Mouse (Mus musculus): ENCODE measurements at regions not wholly inside any gene's neighbourhood (a gene's known extent, or its start where the extent isn't known, plus 50 kb on each side); places are given as distances from the start of the nearest gene placed in this dataset.

DNA sequence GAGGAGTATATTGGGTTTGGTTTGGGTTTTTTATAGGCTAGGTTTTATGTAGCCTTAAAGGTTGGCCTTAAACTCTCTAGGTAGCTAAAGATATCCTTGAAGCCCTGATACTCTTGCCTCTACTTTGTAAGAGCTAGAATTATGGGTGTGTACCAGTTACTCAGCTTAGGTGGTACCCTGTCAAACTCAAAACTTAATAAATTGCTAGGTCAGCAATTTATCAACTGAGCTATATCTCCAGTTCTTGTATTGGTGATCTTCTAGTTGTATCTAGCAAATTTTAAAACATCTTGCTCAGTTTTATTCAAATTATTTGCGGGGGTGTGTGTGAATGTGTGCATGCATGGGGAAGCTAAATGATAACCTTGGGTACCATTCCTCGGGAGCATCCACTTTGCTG is 225.4 kb upstream of the Rnf32 start:
- no peak for DNase-seq (ENCODE audit: extremely low read depth)
- no peak overlapping the region for H3K4me3 ChIP-seq (replicated peaks in 1 of 3; ENCODE audit: low read depth in 2 of 3, low read length in 2 of 3, poor library complexity in 1 of 3)
- no peak overlapping the region for H3K9ac ChIP-seq (ENCODE audit: insufficient read depth, low read depth)
- dilution Hi-C loops (cut with MboI; ENCODE audit: extremely low pct_ligation_motif_present, extremely low pct_unique_long_range_greater_than_20kb, low sequenced_read_pairs) (no loop called here), in situ Hi-C loops (cut with MboI; ENCODE audit: low pct_ligation_motif_present, low pct_unique_long_range_greater_than_20kb, low sequenced_read_pairs) (no loop called here)
- H3K27me3 ChIP-seq (replicated peaks) = no peaks in the 10 kb centered on the region
- H3K4me2 ChIP-seq (ENCODE audit: insufficient read depth, low read depth, poor library complexity, severe bottlenecking) = no peak overlapping the region
- no peak overlapping the region for H3K27ac ChIP-seq (ENCODE audit: insufficient read depth, low read depth)
- TF ChIP-seq MAFK (IDR thresholded peaks at IDR 0.05; ENCODE audit: insufficient replicate concordance, low read length) = peak; percentile 91
- no peak for TF ChIP-seq KAT2A (IDR thresholded peaks at IDR 0.05; ENCODE audit: insufficient replicate concordance, low read length)
- no peaks in the 10 kb centered on the region for H3K79me2 ChIP-seq (replicated peaks; ENCODE audit: control insufficient read depth, extremely low read depth, insufficient read depth, poor library complexity, severe bottlenecking)
- H3K9me3 ChIP-seq (replicated peaks; ENCODE audit: low read length) = no peaks in the 10 kb centered on the region
- no peaks in the 10 kb centered on the region for H3K36me3 ChIP-seq (replicated peaks in 1 of 2; ENCODE audit: control insufficient read depth in 1 of 2, insufficient read depth in 1 of 2, low read length in 1 of 2)
- H3K4me1 ChIP-seq (ENCODE audit: control insufficient read depth in 1 of 2, insufficient read depth in 2 of 2) = no peaks in the 10 kb centered on the region

DNA sequence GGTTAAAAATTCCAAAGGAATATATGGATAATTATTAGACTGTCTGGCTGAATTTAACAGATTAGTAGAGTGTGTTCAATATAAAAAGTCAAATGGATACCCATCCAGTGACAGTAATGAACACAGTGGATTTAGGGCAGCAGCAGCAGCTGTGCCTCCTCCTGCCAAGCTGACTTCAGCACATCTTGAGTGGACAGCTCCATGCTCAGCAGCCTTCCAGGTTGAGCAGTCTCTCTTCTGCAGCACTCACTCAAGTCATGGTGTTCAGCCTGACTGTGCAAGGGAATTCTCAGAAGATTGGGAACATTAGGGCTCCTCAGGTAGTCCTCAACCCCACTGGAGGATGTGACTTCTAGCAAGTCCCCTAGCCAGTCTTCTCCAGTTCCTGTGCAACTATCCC is 240.8 kb upstream of the Rnf32 start:
- H3K4me2 ChIP-seq (ENCODE audit: insufficient read depth, low read depth, poor library complexity, severe bottlenecking) = no peak overlapping the region
- no peak for TF ChIP-seq E2F4 (IDR thresholded peaks at IDR 0.05; ENCODE audit: insufficient replicate concordance, low read depth, low read length)
- no peaks in the 10 kb centered on the region for H3K9me3 ChIP-seq (replicated peaks; ENCODE audit: low read length)
- H3K4me1 ChIP-seq (ENCODE audit: control insufficient read depth in 1 of 2, insufficient read depth in 2 of 2) = no peaks in the 10 kb centered on the region
- H3K9ac ChIP-seq (ENCODE audit: insufficient read depth, low read depth) = no peak overlapping the region
- DNase-seq (ENCODE audit: extremely low read depth) = peak; percentile 12
- no peak overlapping the region for H3K4me3 ChIP-seq (replicated peaks in 1 of 3; ENCODE audit: low read depth in 2 of 3, low read length in 2 of 3, poor library complexity in 1 of 3)
- dilution Hi-C loops (cut with MboI; ENCODE audit: extremely low pct_ligation_motif_present, extremely low pct_unique_long_range_greater_than_20kb, low sequenced_read_pairs) = no loop called here
- peaks cover 6% of the 10 kb centered on the region for H3K27me3 ChIP-seq (replicated peaks)
- no peaks in the 10 kb centered on the region for H3K36me3 ChIP-seq (replicated peaks in 1 of 2; ENCODE audit: control insufficient read depth in 1 of 2, insufficient read depth in 1 of 2, low read length in 1 of 2)
- H3K27ac ChIP-seq (ENCODE audit: insufficient read depth, low read depth) = no peak overlapping the region
- in situ Hi-C loops (cut with MboI; ENCODE audit: low pct_ligation_motif_present, low pct_unique_long_range_greater_than_20kb, low sequenced_read_pairs) = no loop called here
- no peaks in the 10 kb centered on the region for H3K79me2 ChIP-seq (replicated peaks; ENCODE audit: control insufficient read depth, extremely low read depth, insufficient read depth, poor library complexity, severe bottlenecking)

- H3K27me3 ChIP-seq (replicated peaks) = peaks cover 5% of the 10 kb centered on the region
- no peak overlapping the region for H3K9ac ChIP-seq (ENCODE audit: insufficient read depth, low read depth)
- H3K27ac ChIP-seq (ENCODE audit: insufficient read depth, low read depth) = no peak overlapping the region
- no peak for TF ChIP-seq POLR2AphosphoS2 (IDR thresholded peaks at IDR 0.05; ENCODE audit: low read depth, low read length)
- no peak for TF ChIP-seq JUN (IDR thresholded peaks at IDR 0.05; ENCODE audit: insufficient read depth, low read depth, low read length)
- TF ChIP-seq CHD2 (IDR thresholded peaks at IDR 0.05; ENCODE audit: low read length) = no peak
- TF ChIP-seq USF1 (IDR thresholded peaks at IDR 0.05; ENCODE audit: low read depth, low read length) = no peak
- TF ChIP-seq KAT2A (IDR thresholded peaks at IDR 0.05; ENCODE audit: insufficient replicate concordance, low read length) = no peak
- TF ChIP-seq IRF4 (IDR thresholded peaks at IDR 0.05; ENCODE audit: low read depth, low read length) = no peak
- no peak for TF ChIP-seq ETS1 (conservative IDR thresholded peaks at IDR 0.05; ENCODE audit: low read depth, low read length)
- H3K4me2 ChIP-seq (ENCODE audit: insufficient read depth, low read depth, poor library complexity, severe bottlenecking) = no peak overlapping the region
- no peaks in the 10 kb centered on the region for H3K36me3 ChIP-seq (replicated peaks in 1 of 2; ENCODE audit: control insufficient read depth in 1 of 2, insufficient read depth in 1 of 2, low read length in 1 of 2)
- no peaks in the 10 kb centered on the region for H3K4me1 ChIP-seq (ENCODE audit: control insufficient read depth in 1 of 2, insufficient read depth in 2 of 2)
- in situ Hi-C loops (cut with MboI; ENCODE audit: low pct_ligation_motif_present, low pct_unique_long_range_greater_than_20kb, low sequenced_read_pairs) = no loop called here
- dilution Hi-C loops (cut with MboI; ENCODE audit: extremely low pct_ligation_motif_present, extremely low pct_unique_long_range_greater_than_20kb, low sequenced_read_pairs) = no loop called here
- H3K9me3 ChIP-seq (replicated peaks; ENCODE audit: low read length) = no peaks in the 10 kb centered on the region
- DNase-seq (ENCODE audit: extremely low read depth) = no peak
- no peak overlapping the region for H3K4me3 ChIP-seq (replicated peaks in 1 of 3; ENCODE audit: low read depth in 2 of 3, low read length in 2 of 3, poor library complexity in 1 of 3)
- H3K79me2 ChIP-seq (replicated peaks; ENCODE audit: control insufficient read depth, extremely low read depth, insufficient read depth, poor library complexity, severe bottlenecking) = no peaks in the 10 kb centered on the region
These were observed 248.3 kb upstream of the Rnf32 start for GRCm38 (mm10) chr5:28947465-28947864.
